Mouse (Mus musculus) left cerebral cortex, adult 11 months (tissue): ENCODE measurements around the gene Ugt1a10.

Source experiments
- DNase-seq: peaks from one replicate; pipeline ENCODE4 v3.0.0; 2022; ENCODE audit warnings: low spot score

The Ugt1a10 gene

GRCm38 (mm10) chr1:88255989-88256754 is 201.0 kb downstream of the Ugt1a10 start:
- no peak for DNase-seq

- no peak for DNase-seq
These were observed 201.9 kb downstream of the Ugt1a10 start for GRCm38 (mm10) chr1:88256886-88257663.

GRCm38 (mm10) chr1:88257681-88258080 is 202.5 kb downstream of the Ugt1a10 start:
- no peak for DNase-seq

- DNase-seq, result no peak
These were observed 203.2 kb downstream of the Ugt1a10 start for GRCm38 (mm10) chr1:88258361-88258760.

- no peak for DNase-seq
These were observed 203.9 kb downstream of the Ugt1a10 start for GRCm38 (mm10) chr1:88258881-88259642.

- no peak for DNase-seq
These were observed 204.4 kb downstream of the Ugt1a10 start for GRCm38 (mm10) chr1:88259643-88260024.

GRCm38 (mm10) chr1:88260114-88260513 is 204.9 kb downstream of the Ugt1a10 start:
- DNase-seq, result no peak

GRCm38 (mm10) chr1:88260604-88261377 is 205.6 kb downstream of the Ugt1a10 start:
- DNase-seq, result no peak

- DNase-seq, result no peak
These were observed 206.5 kb downstream of the Ugt1a10 start for GRCm38 (mm10) chr1:88261706-88262105.

GRCm38 (mm10) chr1:88262255-88262654 is 207.1 kb downstream of the Ugt1a10 start:
- DNase-seq, result no peak

- DNase-seq, result no peak
These were observed 207.8 kb downstream of the Ugt1a10 start for GRCm38 (mm10) chr1:88262961-88263360.

- no peak for DNase-seq
These were observed 208.6 kb downstream of the Ugt1a10 start for GRCm38 (mm10) chr1:88263778-88264177.

- no peak for DNase-seq
These were observed 209.2 kb downstream of the Ugt1a10 start for GRCm38 (mm10) chr1:88264237-88264868.

- no peak for DNase-seq
These were observed 209.7 kb downstream of the Ugt1a10 start for GRCm38 (mm10) chr1:88264869-88265240.

- no peak for DNase-seq
These were observed 210.9 kb downstream of the Ugt1a10 start for GRCm38 (mm10) chr1:88266123-88266522.

- no peak for DNase-seq
These were observed 212.3 kb downstream of the Ugt1a10 start for GRCm38 (mm10) chr1:88267489-88267888.

- no peak for DNase-seq
These were observed 212.9 kb downstream of the Ugt1a10 start for GRCm38 (mm10) chr1:88268070-88268469.
